Mouse (Mus musculus) heart, embryonic 13.5 days (tissue): ENCODE measurements around the gene Tm9sf1. TPM values are rescaled to one million over a fixed set of nuclear protein-coding genes. Genes with fewer than 3 reads are reported as not detected.

Source experiments
- ATAC-seq: fragments of 200-750 bp; cut with Nextera tagmentation; 2 replicates; pipeline ENCODE4 v1.8.0; 2017; ENCODE audit warnings: moderate TSS enrichment; ENCODE audit not compliant: insufficient number of reproducible peaks, low FRiP score, low TSS enrichment; ENCODE audit errors: extremely low read depth
- H3K27ac ChIP-seq: fragments of 300-500 bp; sonication (generic); replicated peaks from 2 replicates; pipeline ENCODE4 v1.5.1; 2015; ENCODE audit warnings: moderate library complexity, mild to moderate bottlenecking, inconsistent platforms
- H3K27me3 ChIP-seq: fragments of 300-500 bp; sonication (generic); replicated peaks from 2 replicates; pipeline ENCODE4 v1.6.1; 2015; ENCODE audit warnings: mild to moderate bottlenecking, inconsistent platforms
- H3K36me3 ChIP-seq: fragments of 300-500 bp; sonication (generic); 2 replicates; pipeline ENCODE4 v1.6.1; 2015; ENCODE audit warnings: mild to moderate bottlenecking, inconsistent platforms
- H3K4me1 ChIP-seq: fragments of 300-500 bp; sonication (generic); 2 replicates; pipeline ENCODE4 v1.6.1; 2015; ENCODE audit warnings: inconsistent platforms
- H3K4me2 ChIP-seq: fragments of 300-500 bp; sonication (generic); 2 replicates; pipeline ENCODE4 v1.6.1; 2015; ENCODE audit warnings: inconsistent platforms, mild to moderate bottlenecking, moderate library complexity
- H3K4me3 ChIP-seq: fragments of 300-500 bp; sonication (generic); 2 replicates; pipeline ENCODE4 v1.5.1; 2015; ENCODE audit warnings: moderate library complexity, mild to moderate bottlenecking, inconsistent platforms
- H3K9ac ChIP-seq: fragments of 300-500 bp; sonication (generic); 2 replicates; pipeline ENCODE4 v1.6.1; 2015; ENCODE audit warnings: inconsistent platforms, mild to moderate bottlenecking, moderate library complexity
- H3K9me3 ChIP-seq: fragments of 300-500 bp; sonication (generic); 2 replicates; pipeline ENCODE4 v1.6.1; 2016; ENCODE audit warnings: inconsistent platforms
- WGBS: fragments of 180-500 bp; shearing (Covaris S2); methylation state at CpG from one replicate; pipeline ENCODE4 v1.1.7; 2015; ENCODE audit warnings: mixed read lengths; 5-methylcytosine and 5-hydroxymethylcytosine counted together
- polyA plus RNA-seq: library from polyadenylated mRNA; unstranded; fragments of >200 nt; fragmentation: Nextera tagmentation; extraction: Ambion mirVana; gene quantifications from 2 replicates; pipeline ENCODE4 v1.2.1, GENCODE M21; 2015

Tm9sf1 gene
- polyA plus RNA-seq, 1 experiment from 2014 or later, result 77.8 TPM

DNA sequence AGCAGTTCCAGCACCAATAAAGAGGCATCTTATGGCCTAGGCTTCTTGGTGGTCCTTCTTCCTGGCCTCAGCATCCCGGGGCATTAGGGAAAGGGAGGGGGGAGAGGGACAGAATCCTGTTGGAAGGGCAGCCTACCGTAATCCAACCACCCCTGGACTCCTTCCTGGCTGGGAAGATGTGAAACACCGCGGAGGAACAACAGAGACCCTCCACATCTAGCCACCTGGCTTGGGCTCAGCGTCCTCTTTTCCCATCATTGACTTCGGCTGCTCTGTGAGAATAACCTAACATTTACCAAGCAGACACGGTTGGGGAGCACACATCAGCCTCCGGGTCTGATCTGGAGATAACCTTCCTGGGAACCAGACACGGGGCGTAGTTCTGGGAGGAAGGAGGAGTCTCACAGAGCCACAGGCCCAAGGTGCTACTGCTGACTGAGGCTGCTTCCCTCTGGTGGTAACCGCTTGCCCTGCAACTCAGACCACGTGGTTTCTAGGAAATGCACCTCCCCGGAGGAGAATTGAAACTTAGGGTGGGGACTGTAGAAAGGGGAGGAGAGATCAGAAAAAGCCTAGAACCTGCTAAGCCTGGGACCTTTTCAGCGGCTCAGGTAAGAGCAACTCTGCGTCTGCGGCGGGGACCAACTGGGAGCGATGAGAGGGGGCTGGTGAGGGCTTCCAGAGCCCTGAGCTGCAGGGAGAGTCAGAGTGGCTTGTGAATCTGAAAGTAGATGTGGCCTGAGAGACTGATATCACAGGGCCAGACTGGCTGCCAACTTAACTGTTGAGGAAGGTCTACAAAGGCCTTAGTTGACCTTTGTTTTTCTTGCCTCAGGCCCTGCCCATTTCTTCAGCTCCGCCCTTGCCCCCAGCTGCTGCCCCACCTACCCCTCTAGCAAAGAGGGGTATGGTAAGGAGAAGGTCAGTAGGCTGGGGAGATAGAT, 39.7 kb downstream of the Tm9sf1 start:
- Histone ChIP-seq H3K9ac (peak overlapping the region; percentile 81), H3K36me3 (peaks cover 88% of the 10 kb centered on the region), H3K4me2 (peak overlapping the region; percentile 72), H3K4me1 (peaks cover 17% of the 10 kb centered on the region), H3K27ac (peak overlapping the region; percentile 84), H3K27me3 (no peaks in the 10 kb centered on the region), H3K9me3 (no peaks in the 10 kb centered on the region), H3K4me3 (peak overlapping the region; percentile 54)
- ATAC-seq, result peak; percentile 78
- WGBS, result 14% methylated on average over 19 of the region's 19 CpGs

- H3K36me3 ChIP-seq, result peaks cover 88% of the 10 kb centered on the region
- peak within 1 kb of the TSS; percentile 54 for H3K4me3 ChIP-seq
- H3K9ac ChIP-seq, result peak within 1 kb of the TSS; percentile 81
- no peaks in the 10 kb centered on the region for H3K9me3 ChIP-seq
- peak within 1 kb of the TSS; percentile 72 for H3K4me2 ChIP-seq
- no peak for ATAC-seq
- 79% methylated on average over 7 of the region's 7 CpGs for WGBS
- H3K4me1 ChIP-seq, result peaks cover 17% of the 10 kb centered on the region
- peak within 1 kb of the TSS; percentile 84 for H3K27ac ChIP-seq
- no peaks in the 10 kb centered on the region for H3K27me3 ChIP-seq
Measured at GRCm38 (mm10) chr14:55603271-55603632, 40.4 kb downstream of the Tm9sf1 start, which contains the start of gene Irf9. Gene Irf9, plus strand, starts transcription at chr14:55603571.

GRCm38 (mm10) chr14:55598521-55599390, 44.9 kb downstream of the Tm9sf1 start:
- H3K4me3 ChIP-seq, result no peak overlapping the region
- H3K36me3 ChIP-seq, result peaks cover 98% of the 10 kb centered on the region
- no peak overlapping the region for H3K4me2 ChIP-seq
- no peak overlapping the region for H3K9ac ChIP-seq
- H3K27ac ChIP-seq, result no peak overlapping the region
- H3K27me3 ChIP-seq, result no peaks in the 10 kb centered on the region
- H3K4me1 ChIP-seq, result peaks cover 11% of the 10 kb centered on the region; the same call in 1 of the 2 replicates
- 91% methylated on average over 21 of the region's 21 CpGs for WGBS
- no peaks in the 10 kb centered on the region for H3K9me3 ChIP-seq
- ATAC-seq, result no peak

DNA sequence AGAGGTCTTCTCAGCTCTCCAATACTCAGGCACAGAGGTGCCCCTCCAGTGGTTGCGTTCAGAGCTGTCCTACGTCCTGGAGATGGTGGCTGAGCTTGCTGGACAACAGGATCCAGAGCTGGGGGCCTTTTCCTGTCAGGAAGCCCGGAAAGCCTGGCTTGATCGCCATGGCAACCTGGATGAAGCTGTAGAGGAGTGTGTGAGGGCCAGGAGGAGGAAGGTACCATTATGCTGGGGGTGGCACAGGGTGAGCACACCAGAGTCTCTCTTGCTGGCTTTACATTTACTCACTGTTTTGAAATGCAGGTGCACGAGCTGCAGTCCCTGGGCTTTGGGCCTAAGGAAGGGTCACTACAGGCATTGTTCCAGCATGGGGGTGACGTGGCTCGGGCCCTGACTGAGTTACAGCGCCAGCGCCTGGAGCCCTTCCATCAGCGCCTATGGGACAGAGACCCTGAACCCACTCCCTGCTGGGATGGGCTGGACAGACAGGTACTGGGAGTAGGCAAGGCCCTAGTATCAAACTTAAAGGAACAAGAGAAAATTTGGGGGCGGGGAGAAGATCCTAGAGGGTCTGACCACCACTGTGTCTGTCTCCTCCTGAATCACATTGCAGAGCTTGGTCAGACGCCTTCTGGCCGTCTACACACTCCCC, 47.4 kb downstream of the Tm9sf1 start:
- 81% methylated on average over 13 of the region's 13 CpGs for WGBS
- H3K9ac ChIP-seq, result no peak overlapping the region
- H3K4me1 ChIP-seq, result peaks cover 24% of the 10 kb centered on the region
- H3K27me3 ChIP-seq, result no peaks in the 10 kb centered on the region
- H3K27ac ChIP-seq, result no peak overlapping the region
- ATAC-seq, result no peak
- peaks cover 76% of the 10 kb centered on the region for H3K36me3 ChIP-seq
- H3K9me3 ChIP-seq, result no peaks in the 10 kb centered on the region
- no peak overlapping the region for H3K4me3 ChIP-seq
- H3K4me2 ChIP-seq, result no peak overlapping the region

- no peaks in the 10 kb centered on the region for H3K27me3 ChIP-seq
- WGBS, result 4% methylated on average over 16 of the region's 16 CpGs
- no peak for ATAC-seq
- H3K9ac ChIP-seq, result peak overlapping the region; percentile 96
- peak overlapping the region; percentile 95 for H3K4me3 ChIP-seq
- H3K36me3 ChIP-seq, result peaks cover 61% of the 10 kb centered on the region
- peak overlapping the region; percentile 99 for H3K27ac ChIP-seq
- H3K4me1 ChIP-seq, result peaks cover 36% of the 10 kb centered on the region
- H3K9me3 ChIP-seq, result no peaks in the 10 kb centered on the region
- peak overlapping the region; percentile 96 for H3K4me2 ChIP-seq
Measured at GRCm38 (mm10) chr14:55592226-55592625, 51.4 kb downstream of the Tm9sf1 start.

DNA sequence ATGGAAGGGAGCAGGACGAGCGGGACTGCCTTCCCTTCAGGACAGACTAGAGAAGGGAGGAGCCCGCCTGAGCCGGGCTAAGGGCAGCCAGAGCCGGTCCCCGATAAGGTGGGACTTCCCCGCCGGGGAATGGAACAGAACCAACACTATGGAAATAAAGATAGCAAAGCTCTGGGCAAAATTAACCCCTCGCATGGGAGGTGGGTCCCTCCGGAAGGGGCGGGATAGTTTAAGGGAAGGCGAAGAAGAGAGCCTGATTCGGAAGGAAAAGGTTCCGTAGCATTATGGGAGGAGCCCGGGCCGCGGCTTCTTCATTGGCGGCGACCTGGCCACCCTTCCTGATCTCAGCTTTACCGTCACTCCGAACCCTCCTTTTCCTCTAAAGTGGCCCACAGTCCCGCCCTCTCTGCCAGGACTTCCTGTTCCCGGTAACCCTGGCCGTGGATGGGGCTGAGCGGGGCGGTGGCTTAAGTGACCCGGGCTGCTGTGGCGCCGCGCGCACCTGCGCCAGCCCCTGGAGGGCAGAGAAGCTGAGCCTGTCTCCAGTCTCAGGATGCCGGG, 52.2 kb downstream of the Tm9sf1 start, which contains the start of gene Rnf31:
Rnf31 (plus strand) TSS at position 378 of the 561 bp plus-strand sequence.
- under 1% methylated on average over 33 of the region's 33 CpGs for WGBS

DNA sequence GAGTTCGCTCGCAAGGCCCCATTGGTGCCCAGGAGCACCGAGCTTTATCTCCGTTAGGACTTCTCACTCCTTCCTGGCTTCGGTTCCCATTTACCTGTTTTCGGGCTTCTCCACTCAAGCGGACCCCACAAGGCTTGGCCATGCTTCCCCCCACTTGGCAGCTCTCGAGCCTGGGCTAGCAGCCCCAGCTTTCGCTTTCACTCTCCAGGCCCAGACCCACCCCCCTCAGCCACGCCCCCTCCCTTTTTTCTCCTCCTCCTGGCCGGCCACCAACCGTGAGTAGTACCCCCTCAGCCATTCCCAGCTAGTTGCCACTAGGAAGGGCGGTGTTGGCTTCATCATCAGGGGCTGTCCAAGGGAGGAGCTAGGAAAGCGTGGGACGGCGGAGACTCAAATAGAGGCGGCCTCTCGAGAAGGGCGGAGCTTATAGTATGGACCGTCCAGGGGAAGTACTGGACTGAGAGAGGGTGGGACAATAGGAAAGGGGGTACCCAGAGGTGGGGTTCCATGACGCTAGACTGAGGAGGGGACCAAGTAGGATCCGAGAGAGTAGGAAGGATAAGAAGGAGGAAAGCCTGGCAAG, 52.8 kb downstream of the Tm9sf1 start, which contains the start of gene Psme2:
Psme2 (minus strand) TSS at position 366 of the 583 bp plus-strand sequence.
- H3K36me3 ChIP-seq, result peaks cover 54% of the 10 kb centered on the region
- peak within 1 kb of the TSS; percentile 96 for H3K9ac ChIP-seq
- H3K4me3 ChIP-seq, result peak within 1 kb of the TSS; percentile 95
- under 1% methylated on average over 22 of the region's 22 CpGs for WGBS
- peak; percentile 91 for ATAC-seq
- H3K4me2 ChIP-seq, result peak within 1 kb of the TSS; percentile 96
- H3K27ac ChIP-seq, result peak within 1 kb of the TSS; percentile 99
- H3K9me3 ChIP-seq, result no peaks in the 10 kb centered on the region
- H3K27me3 ChIP-seq, result no peaks in the 10 kb centered on the region
- peaks cover 40% of the 10 kb centered on the region for H3K4me1 ChIP-seq

More for the DNA sequence above, 52.2 kb downstream of the Tm9sf1 start, which contains the start of gene Rnf31:
- peak within 1 kb of the TSS; percentile 96 for H3K4me2 ChIP-seq
- H3K9me3 ChIP-seq, result no peaks in the 10 kb centered on the region
- no peaks in the 10 kb centered on the region for H3K27me3 ChIP-seq
- peaks cover 60% of the 10 kb centered on the region for H3K36me3 ChIP-seq
- peak within 1 kb of the TSS; percentile 99 for H3K27ac ChIP-seq
- H3K4me3 ChIP-seq, result peak within 1 kb of the TSS; percentile 95
- H3K9ac ChIP-seq, result peak within 1 kb of the TSS; percentile 96
- peaks cover 36% of the 10 kb centered on the region for H3K4me1 ChIP-seq
- ATAC-seq, result peak; percentile 76

DNA sequence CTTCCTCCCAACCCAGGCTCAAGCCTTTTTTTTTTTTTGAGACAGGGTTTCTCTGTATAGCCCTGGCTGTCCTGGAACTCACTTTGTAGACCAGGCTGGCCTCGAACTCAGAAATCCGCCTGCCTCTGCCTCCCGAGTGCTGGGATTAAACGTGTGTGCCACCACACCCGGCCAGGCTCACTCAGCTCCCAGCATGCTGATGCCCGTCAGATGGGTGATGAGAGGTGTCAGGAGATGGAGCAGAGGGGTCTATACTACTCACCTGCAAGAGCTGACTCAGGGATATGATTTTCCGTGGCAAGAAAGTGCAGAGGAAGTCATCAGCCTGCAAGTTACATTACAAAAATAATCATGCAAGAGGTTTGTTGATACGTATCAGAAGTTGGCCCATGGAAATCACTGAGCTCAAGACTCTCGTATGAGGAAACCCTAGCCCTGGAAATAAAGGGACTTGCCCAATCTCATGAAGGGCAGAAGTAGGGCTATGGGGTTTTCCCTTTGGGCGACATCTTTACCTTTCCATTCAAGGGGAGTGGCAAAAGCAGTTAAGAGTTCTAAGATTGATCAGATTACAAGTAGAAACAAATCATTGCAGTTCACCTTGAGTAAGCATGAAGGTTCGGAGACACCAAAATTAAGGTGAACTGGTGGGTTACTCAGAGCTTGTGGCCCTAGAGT, 53.7 kb downstream of the Tm9sf1 start:
- no peak for ATAC-seq
- Histone ChIP-seq H3K4me3 (peak overlapping the region; percentile 95), H3K36me3 (peaks cover 45% of the 10 kb centered on the region), H3K4me2 (peak overlapping the region; percentile 96), H3K9ac (peak overlapping the region; percentile 88), H3K27me3 (no peaks in the 10 kb centered on the region), H3K4me1 (peaks cover 40% of the 10 kb centered on the region), H3K9me3 (no peaks in the 10 kb centered on the region), H3K27ac (peak overlapping the region; percentile 99)
- 81% methylated on average over 11 of the region's 11 CpGs for WGBS

DNA sequence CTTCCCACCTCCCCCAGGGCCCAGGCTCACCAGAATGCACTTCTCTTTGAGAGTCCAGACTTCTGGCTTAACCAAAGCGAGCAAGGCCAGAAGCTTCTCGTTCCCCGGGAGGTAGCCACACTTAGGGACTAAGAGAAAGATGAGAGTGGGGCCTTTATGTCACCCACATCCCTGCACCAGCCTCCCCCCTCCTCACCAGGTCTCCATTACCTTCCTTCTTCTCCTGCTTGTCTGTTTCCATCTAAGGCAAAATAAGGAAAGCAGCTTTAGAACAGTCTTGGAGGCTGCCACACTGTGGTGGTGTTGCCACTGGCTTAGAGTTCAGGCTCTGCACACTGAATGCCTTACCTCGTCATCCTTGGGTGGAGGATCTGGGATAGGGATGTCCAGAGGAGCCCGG, 54.3 kb downstream of the Tm9sf1 start:
- Histone ChIP-seq H3K4me2 (no peak overlapping the region), H3K4me1 (peaks cover 44% of the 10 kb centered on the region), H3K27me3 (no peaks in the 10 kb centered on the region), H3K36me3 (peaks cover 38% of the 10 kb centered on the region), H3K4me3 (no peak overlapping the region), H3K9me3 (no peaks in the 10 kb centered on the region), H3K9ac (no peak overlapping the region), H3K27ac (no peak overlapping the region)
- no peak for ATAC-seq
- 89% methylated on average over 5 of the region's 5 CpGs for WGBS

DNA sequence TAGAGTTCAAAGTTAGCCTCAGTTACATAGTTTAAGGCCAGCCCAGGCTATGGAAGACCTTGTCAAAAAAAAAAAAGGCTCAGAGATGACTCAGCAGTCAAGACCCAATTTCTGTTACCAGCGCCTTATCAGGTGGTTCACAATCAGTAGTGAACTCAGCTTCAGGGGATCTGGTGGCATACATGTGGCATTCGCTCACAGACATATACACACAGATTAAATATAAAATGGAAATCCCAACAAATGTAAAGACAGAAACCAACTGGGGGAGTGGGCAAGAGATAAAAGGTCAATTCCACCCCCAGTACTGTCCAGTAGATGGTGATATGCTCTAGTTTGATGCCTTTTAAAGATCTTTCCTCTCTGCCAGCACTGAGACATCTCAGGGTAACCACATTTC, 57.5 kb downstream of the Tm9sf1 start:
- Histone ChIP-seq H3K9me3 (no peaks in the 10 kb centered on the region), H3K4me2 (no peak overlapping the region), H3K4me1 (peaks cover 30% of the 10 kb centered on the region), H3K27ac (no peak overlapping the region), H3K9ac (no peak overlapping the region), H3K36me3 (peaks cover 46% of the 10 kb centered on the region), H3K4me3 (no peak overlapping the region), H3K27me3 (no peaks in the 10 kb centered on the region)
- WGBS, result 78% methylated on average over 2 of the region's 2 CpGs
- no peak for ATAC-seq
